Mouse (Mus musculus) bone marrow, adult 2 months (tissue): ENCODE data around the gene Lilr4b.

Experiments
- CTCF ChIP-seq: fragments of 200-500 bp; IDR thresholded peaks from 2 replicates; pipeline ENCODE4 v1.5.1; 2011; ENCODE audit warnings: low read length, control low read depth; ENCODE audit not compliant: control insufficient read depth, insufficient read depth
- POLR2A ChIP-seq: fragments of 200-500 bp; IDR thresholded peaks from 2 replicates; pipeline ENCODE4 v1.6.1; 2011; ENCODE audit warnings: low read depth, mild to moderate bottlenecking, control low read depth, low read length, borderline replicate concordance; ENCODE audit not compliant: control insufficient read depth

GRCm38 (mm10) chr10:51432940-51433339 lies 47.5 kb upstream of the Lilr4b start:
- TF ChIP-seq CTCF (no peak), POLR2A (no peak)
